Mouse (Mus musculus) embryonic facial prominence, embryonic 11.5 days (tissue): ENCODE measurements at regions not wholly inside any gene's neighbourhood (a gene's known extent, or its start where the extent isn't known, plus 50 kb on each side); places are given as distances from the start of the nearest gene placed in this dataset.
A peak's percentile ranks its signal among the peaks of the same experiment; 100 is the strongest.

Experiments used
- ATAC-seq: fragments of 200-750 bp; cut with Nextera tagmentation; replicated peaks from 2 replicates; pipeline ENCODE4 v1.8.0; 2017; ENCODE audit warnings: low read depth; ENCODE audit not compliant: insufficient number of reproducible peaks, low FRiP score, low TSS enrichment
- DNase-seq: peaks from one replicate; pipeline ENCODE4 v3.0.0-alpha.2; 2015; ENCODE audit warnings: low spot score
- H3K27ac ChIP-seq: fragments of 300-500 bp; sonication (generic); replicated peaks from 2 replicates; pipeline ENCODE4 v1.5.1; 2014; ENCODE audit warnings: mild to moderate bottlenecking, low read depth, low read length, control low read depth
- H3K27me3 ChIP-seq: fragments of 300-500 bp; sonication (generic); 2 replicates; pipeline ENCODE4 v1.6.1; 2014; ENCODE audit warnings: mild to moderate bottlenecking, low read length, moderate library complexity, mixed read lengths; ENCODE audit not compliant: control insufficient read depth, insufficient read depth
- H3K36me3 ChIP-seq: fragments of 300-500 bp; sonication (generic); replicated peaks from 2 replicates; pipeline ENCODE4 v1.6.1; 2014; ENCODE audit warnings: low read depth, mild to moderate bottlenecking, low read length, moderate library complexity, mixed read lengths; ENCODE audit not compliant: control insufficient read depth, insufficient read depth
- H3K4me1 ChIP-seq: fragments of 300-500 bp; sonication (generic); 2 replicates; pipeline ENCODE4 v1.6.1; 2014; ENCODE audit warnings: low read length, mixed read lengths; ENCODE audit not compliant: control insufficient read depth, insufficient read depth
- H3K4me2 ChIP-seq: fragments of 300-500 bp; sonication (generic); 2 replicates; pipeline ENCODE4 v1.6.1; 2014; ENCODE audit warnings: low read depth, mild to moderate bottlenecking, control low read depth, low read length, moderate library complexity
- H3K4me3 ChIP-seq: fragments of 300-500 bp; sonication (generic); 2 replicates; pipeline ENCODE4 v1.5.1; 2014; ENCODE audit warnings: low read depth, low read length, control low read depth
- H3K9ac ChIP-seq: fragments of 300-500 bp; sonication (generic); replicated peaks from 2 replicates; pipeline ENCODE4 v1.6.1; 2014; ENCODE audit warnings: mild to moderate bottlenecking, control low read depth, low read length
- H3K9me3 ChIP-seq: fragments of 300-500 bp; sonication (generic); replicated peaks from 2 replicates; pipeline ENCODE4 v1.6.1; 2016; ENCODE audit warnings: mild to moderate bottlenecking, low read length, inconsistent platforms, mixed read lengths; ENCODE audit not compliant: control insufficient read depth
- WGBS: fragments of 180-500 bp; shearing (Covaris S2); extraction: QIAGEN DNeasy Blood & Tissue Kit; methylation state at CpG from one replicate; pipeline ENCODE4 v1.1.7; 2014; 5-methylcytosine and 5-hydroxymethylcytosine counted together

DNA sequence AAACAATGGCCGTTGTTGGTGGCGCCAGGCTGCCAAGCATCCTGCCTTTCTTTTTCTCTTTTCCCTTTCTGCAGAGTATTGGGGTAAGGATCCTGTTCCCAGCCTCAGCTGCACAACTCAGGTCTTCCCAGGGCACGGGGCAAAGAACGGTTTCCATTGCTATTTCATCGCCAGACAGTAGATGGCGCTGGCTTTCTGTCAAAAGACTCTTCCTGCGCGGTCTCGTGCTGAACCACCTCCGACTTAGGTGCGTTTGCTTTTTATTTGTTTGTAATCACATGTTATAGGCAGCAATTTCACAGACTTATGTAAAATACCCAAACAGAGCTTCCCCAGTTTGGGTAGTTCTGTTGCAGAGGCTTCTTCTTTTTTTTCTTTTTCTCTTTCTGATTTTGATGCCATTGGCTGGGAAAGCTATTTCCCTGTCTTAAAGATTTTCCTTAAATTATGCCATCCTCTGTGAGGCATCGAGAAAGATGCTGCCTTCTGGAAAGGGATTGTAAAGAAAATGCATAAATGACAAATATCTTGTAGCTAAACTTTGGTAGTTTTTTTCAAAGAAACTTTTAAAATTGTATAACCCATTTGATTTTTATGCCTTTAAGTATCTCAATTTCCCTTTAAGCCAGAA, 69.2 kb upstream of the Fam92a start:
- Histone ChIP-seq H3K4me1 (no peaks in the 10 kb centered on the region), H3K36me3 (no peaks in the 10 kb centered on the region), H3K4me3 (no peak overlapping the region), H3K4me2 (no peak overlapping the region), H3K9ac (no peak overlapping the region), H3K9me3 (no peaks in the 10 kb centered on the region), H3K27ac (no peak overlapping the region), H3K27me3 (no peaks in the 10 kb centered on the region)
- no peak for ATAC-seq
- 3% methylated on average over 12 of the region's 12 CpGs for WGBS
- peak; percentile 89 for DNase-seq

DNA sequence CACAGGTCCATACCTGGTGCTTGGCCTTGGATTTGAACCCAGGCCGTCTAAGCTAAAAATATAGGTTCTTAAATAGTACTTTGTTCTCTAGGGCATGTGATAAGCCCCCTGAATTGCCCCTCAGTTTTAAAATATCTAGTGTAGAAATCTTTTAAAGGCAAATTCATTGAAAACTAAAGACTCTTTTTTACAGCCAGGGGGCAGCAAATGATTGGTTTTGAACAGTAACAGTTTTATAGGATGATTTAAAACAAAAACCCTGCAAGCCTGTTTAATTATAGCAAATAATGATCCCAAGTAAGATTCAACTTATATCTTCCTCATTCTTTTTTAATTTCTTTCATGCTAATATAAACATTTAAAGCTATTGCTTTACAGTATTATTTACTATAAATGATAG, 58.9 kb upstream of the Fam92a start:
- Histone ChIP-seq H3K4me3 (no peak overlapping the region), H3K9ac (no peak overlapping the region), H3K9me3 (no peaks in the 10 kb centered on the region), H3K4me2 (no peak overlapping the region), H3K36me3 (no peaks in the 10 kb centered on the region), H3K27me3 (no peaks in the 10 kb centered on the region), H3K4me1 (no peaks in the 10 kb centered on the region), H3K27ac (no peak overlapping the region)
- no peak for ATAC-seq
- peak; percentile 63 for DNase-seq
- WGBS, result 70% methylated on average over 1 of the region's 1 CpGs
